Mouse (Mus musculus) T-helper 17 cell (primary cell): ENCODE measurements at regions not wholly inside any gene's neighbourhood (a gene's known extent, or its start where the extent isn't known, plus 50 kb on each side); places are given as distances from the start of the nearest gene placed in this dataset.

Experiments
- in situ Hi-C, 2 experiments: fragments of 300-600 bp; cut with MboI, MseI; formaldehyde crosslinking; loops; 1 replicate in 1 of 2; 2 replicates in 1 of 2; pipeline ENCODE4 v1.15.1; 2025; ENCODE audit warnings: high pct_unique_total_duplicates in 2 of 2

DNA sequence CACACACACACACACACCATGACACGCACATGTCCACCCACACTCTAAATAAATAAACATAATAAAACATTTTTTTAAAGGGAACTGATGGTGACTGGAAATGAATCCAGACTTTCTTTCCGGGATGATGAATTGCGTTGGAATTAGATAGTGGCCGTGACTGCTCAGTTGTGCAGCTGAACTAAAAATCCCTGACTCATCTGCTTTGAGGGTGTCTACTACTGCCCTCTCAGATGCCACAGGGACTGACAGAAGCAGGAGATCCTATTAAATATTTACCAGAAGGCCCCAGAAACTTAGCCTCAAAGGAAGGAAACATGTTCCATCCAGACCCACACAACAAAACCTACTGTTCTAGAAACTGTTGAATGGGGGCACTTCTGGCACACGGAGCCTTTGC lies 65.7 kb downstream of the Polr2m start:
- in situ Hi-C loops = no loop called here

DNA sequence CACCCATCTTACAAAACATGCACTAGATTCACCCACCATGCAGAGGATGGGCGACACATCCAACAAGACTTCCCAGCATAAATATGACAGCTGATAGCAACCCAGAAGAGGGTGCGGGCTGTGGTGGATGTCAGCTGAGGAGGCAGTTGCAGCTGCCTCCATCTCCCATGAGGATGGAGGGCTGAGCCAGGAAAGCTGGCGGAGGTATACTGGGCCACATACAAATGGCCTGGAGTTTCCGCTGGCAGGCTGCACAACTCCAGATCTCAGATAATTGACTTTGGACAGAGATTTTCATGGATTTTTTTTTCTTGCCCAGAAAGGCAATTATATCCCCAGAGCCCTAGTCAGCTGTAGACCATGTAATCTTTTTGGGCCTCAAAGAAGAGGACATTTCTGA lies 67.2 kb downstream of the Polr2m start:
- in situ Hi-C loops = loop anchor here in 1 of 2 experiments (10.0 kb wide), 1 partner anchor 1506 kb away; the partner anchor contains the start of gene Pygo1

DNA sequence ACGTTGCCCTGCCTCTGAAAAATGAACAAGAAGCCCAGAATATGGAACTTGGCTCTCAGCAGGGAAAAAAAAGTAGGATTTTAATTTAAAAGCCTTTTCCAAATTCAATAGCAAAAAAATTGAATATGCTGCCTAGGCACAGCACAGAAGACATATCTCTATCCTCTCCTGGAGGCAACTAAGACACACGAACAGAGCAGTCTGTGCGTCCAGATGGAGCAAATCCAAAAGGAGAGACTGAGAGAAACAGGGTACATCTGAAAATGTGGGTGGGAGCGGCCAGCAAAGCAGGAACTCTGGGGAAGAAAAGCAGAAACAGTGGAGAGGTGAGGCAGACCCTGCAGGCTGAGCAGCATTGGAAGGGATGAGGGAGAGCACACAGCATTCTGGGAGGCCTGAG lies 68.5 kb downstream of the Polr2m start:
- in situ Hi-C loops = loop anchor here in 1 of 2 experiments (10.0 kb wide), 1 partner anchor 1508 kb away; the partner anchor contains the start of gene Pygo1

DNA sequence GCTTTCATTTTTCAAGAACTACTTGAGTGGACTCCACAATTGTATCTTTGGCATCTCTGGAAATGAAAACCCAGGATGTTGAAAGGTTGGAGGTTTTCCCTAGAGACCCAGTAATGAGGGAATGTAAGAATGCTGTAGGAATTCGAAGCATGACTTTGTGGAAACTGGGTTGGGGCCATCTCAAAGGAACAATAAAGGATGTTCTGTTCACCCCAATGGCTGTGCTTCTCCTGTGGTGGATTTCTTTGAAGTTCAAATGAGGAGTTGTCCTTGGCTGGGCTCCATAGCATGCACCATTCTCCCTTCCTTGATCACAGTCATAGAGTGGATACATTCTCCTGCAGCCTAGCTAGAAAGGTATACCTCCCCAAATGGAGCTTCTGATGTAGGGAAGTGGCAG lies 74.6 kb downstream of the Polr2m start:
- in situ Hi-C loops = loop anchor here in 1 of 2 experiments (10.0 kb wide), 1 partner anchor 1514 kb away; the partner anchor contains the start of gene Pygo1

DNA sequence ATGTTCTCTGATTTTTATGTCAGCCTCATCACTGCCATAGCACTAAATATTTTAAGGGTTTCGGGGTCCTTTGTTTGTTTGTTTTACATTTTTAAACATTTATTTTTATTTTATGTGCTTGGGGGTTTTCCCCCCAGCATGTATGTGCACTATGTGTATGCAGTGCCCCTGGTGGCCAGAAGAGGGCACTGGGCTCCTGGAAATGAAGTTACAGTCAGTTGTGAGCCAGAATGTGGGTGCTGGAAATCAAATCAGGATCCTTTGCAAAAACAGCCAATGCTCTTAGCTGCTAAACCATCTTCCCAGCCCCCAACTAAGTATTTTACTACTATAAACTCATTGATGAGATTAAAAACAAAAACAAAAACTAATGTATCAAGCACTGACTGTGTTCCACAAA lies 75.8 kb downstream of the Polr2m start:
- in situ Hi-C loops = loop anchor here (5.0 to 10.0 kb wide), 3 partner anchors 42 to 1515 kb away; partner anchors contain the start of gene Pygo1 (in 1 of the 2)

- in situ Hi-C loops = loop anchor here (5.0 to 10.0 kb wide), 2 partner anchors 43 to 1186 kb away; no protein-coding TSS in a partner anchor
Observed at GRCm38 (mm10) chr9:71408946-71409345, 76.8 kb downstream of the Polr2m start.

DNA sequence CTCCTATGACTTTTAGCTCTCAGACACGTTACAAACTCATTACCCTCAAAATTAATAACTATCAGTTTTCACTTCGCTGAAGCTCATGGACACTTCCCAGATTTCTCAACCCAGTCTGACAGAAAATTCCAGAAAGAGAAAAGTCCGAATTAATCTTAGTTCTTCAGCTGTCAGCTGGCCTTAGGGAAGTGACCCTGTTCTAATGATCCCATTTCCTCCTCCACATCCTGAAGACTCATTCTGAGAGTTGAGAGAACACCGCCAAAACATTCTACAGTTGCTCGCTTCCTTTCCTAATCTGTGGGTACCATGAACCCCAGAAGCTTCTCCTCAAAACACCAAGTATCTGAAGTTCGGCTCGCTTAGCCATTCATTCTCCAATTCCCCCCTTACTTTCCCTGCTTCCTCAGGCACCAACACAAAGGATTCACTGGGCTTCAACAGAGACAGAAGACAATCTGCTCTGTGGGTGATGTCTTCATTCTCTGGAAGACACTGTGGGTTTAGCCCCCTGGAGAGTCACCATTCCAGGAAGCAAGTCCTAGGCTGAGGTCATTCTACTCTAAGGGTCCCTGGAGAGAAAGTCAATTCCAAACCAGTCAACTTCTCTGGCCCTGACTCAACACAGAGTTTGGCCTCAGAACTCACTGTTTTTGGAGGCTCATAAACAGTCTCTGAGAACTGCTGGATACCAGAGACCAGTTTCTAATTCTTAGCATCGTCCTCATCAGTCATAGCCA lies 81.2 kb downstream of the Polr2m start:
- in situ Hi-C loops = loop anchor here (5.0 to 10.0 kb wide), 2 partner anchors 48 to 1190 kb away; no protein-coding TSS in a partner anchor

DNA sequence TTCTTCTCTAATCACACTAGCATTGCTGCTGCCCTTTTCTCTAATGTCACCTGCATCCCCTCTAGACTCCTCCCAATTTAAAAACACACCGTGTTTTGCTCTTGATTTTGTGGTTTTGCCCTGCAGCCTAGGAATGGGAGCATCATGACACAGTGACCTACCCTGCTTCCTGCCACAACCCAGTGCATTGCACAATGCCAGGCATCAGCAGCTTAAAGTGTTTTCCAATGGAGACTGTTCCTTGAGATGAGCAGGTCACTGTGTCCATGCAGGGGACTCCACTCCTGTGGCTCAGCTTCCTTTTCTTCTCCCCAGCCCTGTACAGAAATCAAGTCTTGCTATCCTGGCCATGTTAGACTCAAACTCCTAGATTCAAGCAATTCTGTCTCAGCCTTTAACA lies 84.1 kb downstream of the Polr2m start:
- in situ Hi-C loops = loop anchor here in 1 of 2 experiments (10.0 kb wide), 1 partner anchor 1193 kb away; no protein-coding TSS in a partner anchor

GRCm38 (mm10) chr9:71399346-71399745 lies 86.4 kb downstream of the Polr2m start:
- in situ Hi-C loops = loop anchor here in 1 of 2 experiments (10.0 kb wide), 1 partner anchor 785 kb away; no protein-coding TSS in a partner anchor

GRCm38 (mm10) chr9:71396784-71397183 lies 89.0 kb downstream of the Polr2m start:
- in situ Hi-C loops = loop anchor here in 1 of 2 experiments (10.0 kb wide), 1 partner anchor 788 kb away; no protein-coding TSS in a partner anchor

- in situ Hi-C loops = loop anchor here in 1 of 2 experiments (10.0 kb wide), 1 partner anchor 795 kb away; no protein-coding TSS in a partner anchor
Observed at GRCm38 (mm10) chr9:71390221-71390620, 95.5 kb downstream of the Polr2m start.

- in situ Hi-C loops = no loop called here
Observed at GRCm38 (mm10) chr9:71387426-71387825, 98.3 kb downstream of the Polr2m start.

DNA sequence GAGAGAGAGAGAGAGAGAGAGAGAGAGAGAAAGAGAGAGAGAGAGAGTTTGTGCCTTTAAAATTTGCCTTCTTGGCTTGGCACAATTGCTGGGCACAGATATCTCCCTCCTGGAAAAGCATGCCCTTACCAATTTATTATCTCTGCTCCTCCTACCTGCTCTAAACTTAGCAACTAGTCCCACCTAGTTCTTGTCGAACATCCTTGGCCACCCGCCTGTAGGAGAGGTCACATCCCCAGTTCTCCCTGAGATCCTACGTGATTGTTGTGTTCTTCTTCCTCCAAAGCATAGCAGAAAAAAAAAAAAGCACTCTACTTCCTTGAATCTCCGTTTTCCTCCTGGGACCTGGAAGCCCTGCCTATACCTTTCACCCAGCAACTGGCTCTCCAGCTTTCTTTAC lies 101.8 kb downstream of the Polr2m start:
- in situ Hi-C loops = loop anchor here in 1 of 2 experiments (5.0 kb wide), 1 partner anchor 83 kb away; no protein-coding TSS in a partner anchor

- in situ Hi-C loops = loop anchor here in 1 of 2 experiments (5.0 kb wide), 1 partner anchor 88 kb away; no protein-coding TSS in a partner anchor
Observed at GRCm38 (mm10) chr9:71379731-71380250, 105.9 kb downstream of the Polr2m start.

GRCm38 (mm10) chr9:71369760-71370159 lies 116.0 kb downstream of the Polr2m start:
- in situ Hi-C loops = no loop called here

DNA sequence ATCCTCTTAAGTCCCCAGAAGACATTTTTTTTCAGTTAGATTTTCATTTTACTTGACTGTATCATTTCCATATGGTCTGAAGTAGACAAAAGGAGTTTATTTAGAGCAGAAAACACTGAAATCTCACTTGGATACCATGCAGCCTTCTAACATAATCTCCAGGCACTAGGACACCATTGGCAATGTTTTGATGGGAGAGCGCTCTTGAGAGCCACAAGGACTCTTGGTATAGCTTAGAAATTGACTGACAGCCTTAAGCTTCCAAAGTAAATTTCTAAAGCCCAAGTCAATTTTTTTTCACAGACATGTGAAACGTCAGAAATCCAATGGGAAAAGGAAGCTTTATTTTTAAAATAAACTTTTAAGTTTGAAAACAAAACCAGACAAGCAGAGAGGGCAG lies 116.5 kb downstream of the Polr2m start:
- in situ Hi-C loops = no loop called here

- in situ Hi-C loops = no loop called here
Observed at GRCm38 (mm10) chr9:71366573-71366972, 119.2 kb downstream of the Polr2m start.

GRCm38 (mm10) chr9:71365177-71365738 lies 120.5 kb downstream of the Polr2m start:
- in situ Hi-C loops = no loop called here

GRCm38 (mm10) chr9:71364047-71364665 lies 121.6 kb downstream of the Polr2m start:
- in situ Hi-C loops = no loop called here

DNA sequence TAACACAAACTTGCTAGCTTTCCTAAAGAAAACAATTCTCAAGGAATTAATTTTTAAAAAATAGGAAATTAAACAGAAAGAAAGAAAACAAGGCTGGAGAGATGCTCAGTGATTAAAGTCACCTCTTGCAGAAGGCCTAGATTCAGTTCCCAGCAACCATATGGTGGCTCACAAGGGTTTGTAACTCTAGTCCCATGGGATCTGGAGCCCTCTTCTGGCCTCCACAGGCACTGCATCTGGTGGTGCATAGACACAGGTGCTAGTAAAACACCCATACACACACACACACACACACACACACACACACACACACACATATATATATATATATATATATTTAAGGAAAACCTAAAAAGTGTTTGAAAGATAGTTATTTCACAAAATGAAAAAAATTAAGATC lies 123.3 kb downstream of the Polr2m start:
- in situ Hi-C loops = no loop called here

DNA sequence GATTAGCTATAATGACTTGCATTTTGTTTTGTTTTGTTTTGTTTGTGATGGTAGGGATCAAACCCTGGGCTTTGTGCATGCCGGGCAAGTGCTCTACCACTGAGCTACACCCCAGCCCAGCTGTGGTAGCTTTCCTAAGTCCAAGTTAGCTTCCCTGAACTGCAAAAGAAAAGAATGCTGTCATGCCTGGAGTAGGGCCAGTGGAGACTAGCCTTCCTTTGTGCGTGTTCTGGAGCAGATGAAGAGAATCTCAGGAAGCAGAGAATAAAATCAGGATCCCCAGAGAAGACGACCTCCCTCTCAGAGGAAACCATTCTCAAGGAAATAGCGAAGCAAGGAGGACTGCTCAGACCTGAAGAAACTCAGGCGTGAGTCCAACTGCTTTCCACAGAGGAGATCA lies 123.8 kb downstream of the Polr2m start:
- in situ Hi-C loops = no loop called here

- in situ Hi-C loops = no loop called here
Observed at GRCm38 (mm10) chr9:71361311-71361710, 124.4 kb downstream of the Polr2m start.
